Mouse (Mus musculus): ENCODE results near the gene Htr2a.

Htr2a gene

DNA sequence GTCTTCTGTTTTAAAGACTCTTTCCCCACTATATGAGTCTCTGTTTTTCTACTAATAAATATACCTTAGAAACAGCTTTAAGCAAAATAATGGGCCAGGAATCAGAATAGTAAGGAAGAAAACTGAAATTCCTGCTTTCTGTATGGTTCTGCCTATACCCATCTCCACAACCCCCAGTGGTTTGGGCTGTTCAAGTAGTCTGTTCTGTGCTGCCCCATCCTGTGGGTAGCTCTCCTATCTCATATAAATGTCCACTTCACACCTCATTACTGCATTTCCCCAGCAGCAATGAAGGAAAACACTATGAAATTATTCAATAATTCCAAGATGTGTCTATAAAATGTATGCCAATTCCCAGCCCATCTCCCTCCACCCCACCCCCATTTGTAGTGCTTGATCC is 56.8 kb downstream of the Htr2a start:
- DNase-seq (ENCODE audit: low spot score) = no peak

DNA sequence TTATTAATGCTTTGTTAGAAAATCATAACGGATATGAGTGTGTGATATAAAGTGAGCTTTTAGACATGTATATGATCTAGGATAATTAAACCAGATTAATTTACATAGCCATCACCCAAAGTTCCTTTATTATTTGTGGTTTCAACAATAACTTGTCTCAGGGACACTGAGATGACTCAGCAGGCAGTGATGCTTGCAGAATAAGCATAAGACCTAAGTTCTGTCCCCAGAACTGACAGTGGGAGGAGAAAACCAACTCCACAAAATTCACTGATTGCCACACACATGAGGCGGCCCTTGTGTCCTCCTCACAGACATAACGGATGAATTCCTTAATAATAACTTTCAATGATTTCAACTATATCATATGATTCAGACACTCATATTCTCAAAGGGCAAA is 58.6 kb downstream of the Htr2a start:
- DNase-seq (ENCODE audit: low spot score) = no peak

DNA sequence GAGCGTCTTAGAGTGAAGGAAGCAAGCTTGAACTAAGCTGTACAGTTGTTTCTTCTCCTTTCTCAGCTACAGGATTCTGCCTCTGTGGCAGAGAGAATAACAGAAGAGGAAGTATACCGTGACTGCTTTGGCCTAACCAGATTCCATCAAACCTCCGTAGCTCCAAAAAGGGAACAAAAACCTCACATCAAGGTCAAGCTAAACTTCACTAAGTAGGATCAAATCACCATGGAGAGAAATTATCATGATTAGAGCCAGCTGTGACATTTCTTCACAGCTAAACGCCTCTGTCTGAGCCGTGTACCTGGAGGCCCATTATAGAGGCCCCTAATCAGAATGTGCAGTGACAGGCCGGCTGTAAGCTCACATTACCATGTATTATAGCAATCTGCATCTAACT is 63.3 kb downstream of the Htr2a start:
- no peak for DNase-seq (ENCODE audit: low spot score)

DNA sequence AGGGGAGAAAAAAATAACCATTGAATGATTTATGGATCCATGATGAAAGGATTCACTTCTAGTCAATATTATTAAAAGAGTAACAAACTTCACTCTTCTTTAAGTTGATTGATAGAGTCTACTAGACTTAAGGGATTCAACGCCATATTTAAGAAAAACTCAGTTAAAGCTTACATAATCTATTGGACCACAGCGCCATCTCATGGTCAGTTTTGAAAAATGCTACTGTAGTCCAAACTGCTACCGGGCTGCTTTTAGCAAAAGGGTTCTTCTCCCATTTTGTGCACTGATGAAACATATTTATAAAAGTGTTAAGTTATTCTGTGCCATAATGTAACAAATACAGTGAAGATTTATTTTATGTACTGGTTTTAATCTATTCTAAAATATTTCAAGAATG is 68.4 kb downstream of the Htr2a start:
- no peak for DNase-seq (ENCODE audit: low spot score)

DNA sequence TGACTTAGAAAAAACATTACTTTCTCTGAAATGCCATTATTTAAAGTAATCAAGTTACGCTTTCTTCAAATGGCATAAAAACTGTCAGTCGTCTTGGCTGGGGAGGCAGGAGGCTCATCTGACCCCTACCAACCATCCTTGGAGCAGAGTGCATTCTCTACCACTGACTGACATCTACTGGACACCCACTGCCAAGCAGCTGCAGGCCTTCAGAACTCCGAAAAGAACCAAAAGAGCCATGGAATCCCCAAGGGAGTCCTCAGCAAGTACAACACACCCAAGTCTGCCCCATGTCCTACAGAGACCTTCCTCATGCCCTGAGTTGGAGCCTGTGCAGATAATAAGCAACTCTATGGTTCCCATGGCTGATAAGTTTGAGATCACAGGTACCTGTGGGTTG is 82.9 kb downstream of the Htr2a start:
- no peak for DNase-seq (ENCODE audit: low spot score)

DNA sequence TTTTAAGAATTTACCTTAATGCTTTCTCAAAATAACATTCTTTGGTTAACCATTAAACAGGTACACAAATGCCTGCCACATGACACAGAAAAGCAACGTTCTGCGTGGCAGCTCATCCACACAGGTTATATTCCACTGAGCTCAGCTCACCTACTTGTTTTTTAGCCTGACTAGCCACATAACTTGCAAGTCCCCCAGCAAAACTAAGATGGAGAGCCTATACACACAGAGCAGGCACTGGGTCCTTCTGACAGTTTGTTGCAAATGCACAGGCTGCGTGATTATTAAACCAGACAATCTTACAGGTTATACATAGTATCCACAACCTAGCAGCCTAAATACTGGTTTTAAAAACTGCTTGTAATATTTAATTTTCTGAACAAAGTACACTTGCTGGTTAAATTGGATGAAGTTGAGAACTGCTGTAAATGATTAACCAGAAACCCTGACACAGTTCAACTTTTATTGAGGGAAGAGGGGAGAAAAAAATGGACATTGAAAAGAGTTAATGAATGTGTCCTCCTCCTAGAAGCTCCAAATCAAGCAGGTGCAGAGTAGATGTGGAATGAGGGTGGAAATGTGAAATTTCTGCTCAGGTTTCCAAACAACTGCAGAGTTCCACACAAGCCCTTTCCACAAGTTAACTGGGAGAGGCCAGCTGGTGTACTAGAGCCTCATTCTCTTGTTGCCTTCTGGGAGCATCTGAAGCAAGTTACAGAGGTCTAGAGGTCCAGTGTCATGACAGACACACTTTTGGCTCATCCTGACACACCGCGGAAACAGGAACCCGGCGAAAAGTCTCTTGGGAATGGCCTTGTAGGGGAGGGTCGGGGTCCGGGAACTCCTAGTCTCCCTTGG is 90.8 kb downstream of the Htr2a start:
- no peak for DNase-seq (ENCODE audit: low spot score)

DNA sequence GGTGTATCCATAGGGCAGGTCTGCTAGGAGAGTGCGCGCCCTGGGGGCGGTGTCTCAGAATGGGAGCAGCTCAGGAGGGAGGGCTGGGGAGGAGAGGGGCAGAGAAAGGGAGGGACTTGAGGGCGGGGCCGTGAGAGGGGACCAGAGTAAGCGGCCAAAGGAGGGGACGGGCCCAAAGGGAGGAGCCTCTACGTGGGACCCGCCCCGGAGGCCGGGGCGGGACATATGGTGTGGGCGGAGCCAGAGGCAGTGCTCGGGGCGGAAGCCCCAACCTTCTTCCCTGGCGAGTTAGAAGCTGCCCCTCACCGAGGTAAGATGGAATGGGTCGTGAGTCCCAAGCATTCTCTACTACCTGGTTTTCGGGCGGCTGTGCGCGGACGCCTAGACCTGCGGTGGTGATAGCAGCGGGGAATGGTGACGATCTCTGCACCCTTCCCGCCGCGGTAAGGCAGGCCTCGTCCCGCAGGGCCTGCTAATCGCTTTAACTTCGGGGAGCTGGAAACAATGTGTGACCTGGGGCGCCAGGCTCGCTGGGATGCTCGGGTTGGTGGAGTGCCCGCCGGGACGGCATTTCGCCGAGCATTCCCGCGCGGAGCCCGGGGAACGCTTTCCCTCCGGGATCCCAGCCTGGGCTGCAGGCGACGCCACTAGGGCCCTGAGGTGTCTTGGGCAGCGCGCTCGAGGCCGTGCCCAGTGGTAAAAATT is 91.6 kb downstream of the Htr2a start, which contains the start of gene Esd:
TSS of gene Esd (plus strand) at position 219 of the 705 bp plus-strand sequence.
- peak; percentile 95 for DNase-seq (ENCODE audit: low spot score)

DNA sequence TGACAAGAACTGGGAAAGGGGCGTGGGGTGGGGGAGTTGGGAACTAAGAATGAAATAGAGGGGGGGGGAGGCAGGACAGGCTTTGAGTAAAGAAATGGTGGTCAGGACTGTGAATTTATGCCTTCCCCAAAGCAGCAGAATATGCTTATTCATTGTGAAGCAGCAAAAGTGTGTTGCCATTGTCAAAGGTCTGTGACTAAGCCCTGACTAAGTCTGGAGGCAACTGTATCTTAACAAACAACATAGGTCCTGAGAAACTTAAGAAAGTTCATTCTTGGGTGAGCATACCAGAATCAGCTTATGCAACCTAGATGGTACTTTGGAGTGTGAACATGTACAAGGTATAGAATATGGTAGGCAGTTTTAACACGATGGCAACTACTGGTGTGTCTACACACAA is 92.8 kb downstream of the Htr2a start:
- DNase-seq (ENCODE audit: low spot score) = no peak

DNA sequence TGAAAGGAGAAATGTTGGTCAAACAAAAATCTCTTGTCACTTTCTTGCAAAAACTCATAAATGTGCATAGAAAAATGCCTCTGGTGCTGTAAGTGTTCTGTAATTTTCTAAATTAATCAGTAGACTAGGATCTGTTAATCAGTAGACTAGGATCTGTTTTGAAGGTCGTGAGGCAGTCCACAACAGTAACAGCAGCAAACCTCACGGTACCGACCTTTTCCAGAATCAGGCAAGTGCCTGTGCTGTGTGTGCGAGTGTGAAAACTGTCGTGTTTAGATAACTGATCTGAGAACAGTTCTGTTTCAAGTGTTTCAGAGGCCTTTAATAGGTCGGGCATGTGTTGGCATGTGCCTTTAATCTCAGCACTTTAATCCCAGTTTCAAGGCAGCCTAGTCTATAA is 94.8 kb downstream of the Htr2a start:
- DNase-seq (ENCODE audit: low spot score) = no peak

DNA sequence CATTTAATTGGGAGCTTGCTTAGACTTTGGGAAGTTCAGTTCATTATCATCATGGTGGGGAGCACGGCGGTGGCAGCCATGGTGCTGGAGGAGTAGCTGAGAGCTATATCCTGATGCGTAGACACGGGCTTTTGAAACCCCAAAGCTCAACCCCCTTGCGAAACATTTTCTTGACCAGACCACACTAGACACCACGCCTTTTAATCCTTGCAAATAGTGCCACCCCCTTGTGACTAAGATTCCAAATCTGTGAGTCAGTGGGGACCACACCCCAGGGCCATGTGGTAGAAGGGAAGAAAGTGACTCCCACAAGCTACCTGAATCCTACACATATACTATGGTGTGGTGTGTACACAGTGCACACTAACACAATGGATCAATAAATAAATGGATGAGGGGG is 96.2 kb downstream of the Htr2a start:
- no peak for DNase-seq (ENCODE audit: low spot score)

Measured in ovary, postnatal 36 days (tissue).